Mouse (Mus musculus) bone marrow macrophage, adult 2 months (primary cell): Measurements from ENCODE around the gene Pmvk. TPM values are rescaled to one million over a fixed set of nuclear protein-coding genes. Genes with fewer than 3 reads are reported as not detected.
A peak's percentile ranks its signal among the peaks of the same experiment; 100 is the strongest.

Experiments used
- H3K27ac ChIP-seq: 2 replicates; pipeline ENCODE4 v1.5.1; 2012; ENCODE audit warnings: low read depth, low read length; ENCODE audit not compliant: insufficient read depth
- H3K4me1 ChIP-seq: 2 replicates; pipeline ENCODE4 v1.6.1; 2012; ENCODE audit warnings: low read length; ENCODE audit not compliant: control insufficient read depth, insufficient read depth
- H3K4me3 ChIP-seq: 2 replicates; pipeline ENCODE4 v1.5.1; 2012; ENCODE audit warnings: mild to moderate bottlenecking, low read length, moderate library complexity; ENCODE audit not compliant: insufficient read depth
- CTCF ChIP-seq: IDR thresholded peaks from 2 replicates; pipeline ENCODE4 v1.5.1; 2012; ENCODE audit warnings: low read depth, mild to moderate bottlenecking, low read length, moderate library complexity
- POLR2A ChIP-seq: IDR thresholded peaks from 2 replicates; pipeline ENCODE4 v1.6.1; 2012; ENCODE audit warnings: mild to moderate bottlenecking, low read depth, low read length, borderline replicate concordance
- polyA plus RNA-seq: library from polyadenylated mRNA; stranded (reverse); fragments of >200 nt; gene quantifications from 2 replicates; pipeline ENCODE4 v1.2.4, GENCODE M21; 2012; ENCODE audit not compliant: missing spikeins, insufficient read depth, insufficient read length

Pmvk gene
- polyA plus RNA-seq, 1 experiment, result 25.9 TPM

- Histone ChIP-seq H3K4me1 (peaks cover 6% of the 10 kb centered on the region), H3K27ac (peak within 1 kb of the TSS; percentile 69), H3K4me3 (peak within 1 kb of the TSS; percentile 84)
- no peak for TF ChIP-seq POLR2A
- no peak for TF ChIP-seq CTCF
Observed at GRCm38 (mm10) chr3:89430171-89431159, 23.9 kb upstream of the Pmvk start, which contains the start of gene Pygo2. Gene Pygo2, plus strand, starts transcription at chr3:89430214.

- peaks cover 17% of the 10 kb centered on the region for H3K4me1 ChIP-seq
- no peak overlapping the region for H3K4me3 ChIP-seq
- TF ChIP-seq CTCF (no peak), POLR2A (no peak)
- H3K27ac ChIP-seq, result no peak overlapping the region
Observed at GRCm38 (mm10) chr3:89432606-89433005, 21.7 kb upstream of the Pmvk start.

GRCm38 (mm10) chr3:89434532-89434931, 19.8 kb upstream of the Pmvk start:
- Histone ChIP-seq H3K4me3 (no peak overlapping the region), H3K27ac (no peak overlapping the region), H3K4me1 (peaks cover 31% of the 10 kb centered on the region)
- TF ChIP-seq POLR2A (no peak), CTCF (no peak)

GRCm38 (mm10) chr3:89435041-89435440, 19.3 kb upstream of the Pmvk start:
- Histone ChIP-seq H3K4me3 (no peak overlapping the region), H3K4me1 (peaks cover 31% of the 10 kb centered on the region), H3K27ac (no peak overlapping the region)
- TF ChIP-seq CTCF (no peak), POLR2A (no peak)

- Histone ChIP-seq H3K4me3 (peak within 1 kb of the TSS; percentile 54), H3K4me1 (peaks cover 25% of the 10 kb centered on the region), H3K27ac (peak within 1 kb of the TSS; percentile 58)
- TF ChIP-seq POLR2A (no peak), CTCF (no peak)
Observed at GRCm38 (mm10) chr3:89436176-89437113, 17.9 kb upstream of the Pmvk start, which contains the start of gene Pbxip1. Gene Pbxip1, plus strand, starts transcription at chr3:89436706.

- Histone ChIP-seq H3K27ac (peak overlapping the region; percentile 58), H3K4me3 (peak overlapping the region; percentile 54), H3K4me1 (peaks cover 25% of the 10 kb centered on the region)
- TF ChIP-seq POLR2A, result no peak
- 0 out of 2 replicates have a peak, but pooled peaks have one; percentile 18 for TF ChIP-seq CTCF
Observed at GRCm38 (mm10) chr3:89437269-89437668, 17.1 kb upstream of the Pmvk start.

- TF ChIP-seq CTCF (no peak), POLR2A (no peak)
- Histone ChIP-seq H3K4me3 (no peak overlapping the region), H3K27ac (no peak overlapping the region), H3K4me1 (peaks cover 25% of the 10 kb centered on the region)
Observed at GRCm38 (mm10) chr3:89440691-89441090, 13.7 kb upstream of the Pmvk start.

GRCm38 (mm10) chr3:89448720-89449537, 5.4 kb upstream of the Pmvk start:
- Histone ChIP-seq H3K27ac (no peak overlapping the region), H3K4me1 (peaks cover 5% of the 10 kb centered on the region; the same call in 1 of the 2 replicates), H3K4me3 (no peak overlapping the region)
- no peak for TF ChIP-seq POLR2A
- no peak for TF ChIP-seq CTCF

GRCm38 (mm10) chr3:89449541-89449940, 4.8 kb upstream of the Pmvk start:
- Histone ChIP-seq H3K27ac (no peak overlapping the region), H3K4me3 (no peak overlapping the region), H3K4me1 (peaks cover 5% of the 10 kb centered on the region; the same call in 1 of the 2 replicates)
- TF ChIP-seq CTCF (peak; percentile 91), POLR2A (no peak)
